Mouse (Mus musculus) B cell, adult (primary cell): Measurements from ENCODE around the gene Otop1. TPM values are rescaled to one million over a fixed set of nuclear protein-coding genes. Genes with fewer than 3 reads are reported as not detected.

Source experiments
- total RNA-seq: library from RNA; stranded (reverse); gene quantifications from 4 replicates; pipeline ENCODE4 v1.2.4, GENCODE M21; 2023; ENCODE audit not compliant: inconsistent age

Gene Otop1
- total RNA-seq = not detected in 4 replicates

GRCm38 (mm10) chr5:38275771-38276170 lies at the start of gene Otop1:
TSS of gene Otop1 (plus strand) at chr5:38275972.

GRCm38 (mm10) chr5:38260107-38260682 lies 15.6 kb upstream of the Otop1 start, which contains the start of gene Tmem128:
TSS of gene Tmem128 (plus strand) at chr5:38260185.

GRCm38 (mm10) chr5:38318966-38319786 lies 43.4 kb downstream of the Otop1 start, which contains the start of gene Drd5:
TSS of gene Drd5 (plus strand) at chr5:38319367.

Other genes with a start within 250 kb of the Otop1 start
- gene Stx18, start 237.2 kb upstream of the Otop1 start, total RNA-seq = 19.3 to 26.3 TPM (median 25.2 TPM) in 4 replicates
- gene Nsg1, start 116.1 kb upstream of the Otop1 start, total RNA-seq = not detected in 4 replicates
- gene Zbtb49, start 55.5 kb upstream of the Otop1 start, total RNA-seq = 20.2 to 22.0 TPM (median 20.6 TPM) in 4 replicates
- 29.4 to 36.9 TPM (median 31.0 TPM) in 4 replicates for gene Lyar, start 55.5 kb upstream of the Otop1 start, total RNA-seq
- 72.8 to 101 TPM (median 84.2 TPM) in 4 replicates for gene Tmem128, start 15.8 kb upstream of the Otop1 start, total RNA-seq
- 0.93 to 1.7 TPM (median 1.1 TPM) in 4 replicates for gene Drd5, start 43.4 kb downstream of the Otop1 start, total RNA-seq
- 14.5 to 24.7 TPM (median 19.1 TPM) in 4 replicates for gene Slc2a9, start 227.2 kb downstream of the Otop1 start, total RNA-seq